Mouse (Mus musculus) gastrocnemius, adult 18-20 months (tissue): Measurements from ENCODE around the gene Fam208b. TPM values are rescaled to one million over a fixed set of nuclear protein-coding genes. Genes with fewer than 3 reads are reported as not detected.
"Not testable (repeated sequence)": the region's sequence is repeated elsewhere in the genome, so short reads cannot be mapped to it uniquely, and the experiment has no call there.

Experiments
- DNase-seq: peaks from one replicate; pipeline ENCODE4 v3.0.0; 2021; ENCODE audit warnings: low spot score
- total RNA-seq, 2 experiments: library from RNA; stranded (reverse); gene quantifications; 2 replicates each; pipeline ENCODE4 v1.2.3; 2021

Fam208b gene
- total RNA-seq, 2 experiments from 2014 or later = 8.4 to 8.6 TPM

- not testable (repeated sequence) for DNase-seq
Observed at GRCm38 (mm10) chr13:3519357-3519756, 91.6 kb downstream of the Fam208b start.

Other genes with a start within 250 kb of the Fam208b start
- gene Gdi2, start 73.0 kb downstream of the Fam208b start, total RNA-seq = 100 to 1,000 TPM; 137 to 141 TPM
- gene Asb13, start 22.9 kb upstream of the Fam208b start, total RNA-seq = 10 to 100 TPM; 13.5 to 13.6 TPM
- not detected for gene Calml3, start 193.2 kb upstream of the Fam208b start, total RNA-seq
- gene Calm4, start 226.6 kb upstream of the Fam208b start, total RNA-seq = 1 to 10 TPM in 1 of 2 experiments, not detected in 1; 1.9 TPM
- under 1 TPM in 1 of 2 experiments, not detected in 1; 0.43 TPM for gene Calm5, start 243.1 kb upstream of the Fam208b start, total RNA-seq